Mouse (Mus musculus) heart, postnatal 0 days (tissue): ENCODE data around the gene Alk.

ENCODE experiments used
- CTCF ChIP-seq: IDR thresholded peaks from 2 replicates; pipeline ENCODE4 v1.5.1; 2016; ENCODE audit warnings: antibody characterized with exemption, control low read depth, low read depth
- EP300 ChIP-seq: IDR thresholded peaks from 2 replicates; pipeline ENCODE4 v1.6.1; 2016; ENCODE audit warnings: antibody characterized with exemption, low read depth

DNA sequence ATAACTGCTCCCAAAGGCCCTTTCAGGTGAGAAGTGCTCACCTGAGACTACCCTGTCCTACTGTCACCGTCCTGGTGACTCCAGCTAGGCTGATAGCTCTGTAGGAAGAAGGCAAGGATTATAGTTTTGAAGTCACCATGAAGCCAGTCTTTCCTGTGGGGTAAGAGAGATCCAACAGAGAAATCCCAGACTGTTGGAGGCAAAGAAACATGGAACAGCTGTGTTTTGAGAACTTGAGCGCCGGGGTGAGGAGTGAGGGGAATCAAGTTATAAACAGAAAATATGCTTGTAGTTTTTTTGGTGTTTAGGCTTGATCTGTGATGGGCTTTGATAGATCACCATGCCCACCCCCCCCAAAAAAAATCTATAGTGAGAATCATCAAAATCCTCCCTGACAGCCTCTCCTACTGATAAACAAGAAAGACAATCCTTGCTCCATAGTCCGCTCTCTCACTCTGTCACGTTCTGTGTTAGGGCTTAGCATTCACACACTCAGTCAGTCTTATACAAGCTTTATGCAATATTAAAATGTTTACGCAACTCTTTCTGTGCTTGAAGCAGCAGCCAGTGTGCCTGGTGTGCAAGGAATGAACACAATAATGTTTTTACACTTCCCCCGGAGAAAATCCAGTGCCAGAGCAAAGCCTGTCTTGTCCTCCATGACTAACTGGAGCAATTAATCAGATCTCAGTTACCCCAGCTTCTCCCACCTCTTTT lies 95.6 kb downstream of the Alk start:
- TF ChIP-seq CTCF (no peak), EP300 (no peak)
